Mouse (Mus musculus): Measurements from ENCODE around the gene Fry. TPM values are rescaled to one million over a fixed set of nuclear protein-coding genes. Genes with fewer than 3 reads are reported as not detected.

The Fry gene
- polyA plus RNA-seq, 1 experiment, result not detected

GRCm38 (mm10) chr5:150541302-150541701, 422.9 kb downstream of the Fry start:
- no peak for TF ChIP-seq GATA1 (IDR thresholded peaks at IDR 0.05; ENCODE audit: low read length)

- no peak for TF ChIP-seq GATA1 (IDR thresholded peaks at IDR 0.05; ENCODE audit: low read length)
Observed at GRCm38 (mm10) chr5:150543184-150543583, 424.7 kb downstream of the Fry start.

Other genes with a start within 250 kb of the Fry start
- gene Rxfp2, start 100.0 kb upstream of the Fry start, polyA plus RNA-seq (2012), result not detected in 2 replicates

All from G1E-ER4 (cell line).